Mouse (Mus musculus) left cerebral cortex, postnatal 4 days (tissue): ENCODE measurements around the gene Kcnj12. TPM values are rescaled to one million over a fixed set of nuclear protein-coding genes. Genes with fewer than 3 reads are reported as not detected.

Experiments
- DNase-seq: peaks from one replicate; pipeline ENCODE4 v3.0.0-alpha.2; 2022
- intact Hi-C: fragments of 180-260 bp; cut with DNase I; formaldehyde crosslinking; loops from one replicate; pipeline ENCODE4 v1.15.1; 2025
- total RNA-seq, 2 experiments: library from RNA; stranded (reverse); gene quantifications; 2 replicates each; pipeline ENCODE4 v1.2.3; 2021

Gene Kcnj12
- total RNA-seq, result 1 to 10 TPM; 5.3 TPM

GRCm38 (mm10) chr11:61022550-61023391 lies at the start of gene Kcnj12:
TSS of gene Kcnj12 (plus strand) at chr11:61022564.
- intact Hi-C loops, result no loop called here
- DNase-seq, result no peak

- no peak for DNase-seq
- intact Hi-C loops, result no loop called here
These were observed 47.3 kb upstream of the Kcnj12 start for GRCm38 (mm10) chr11:60975097-60975496.

GRCm38 (mm10) chr11:60976234-60976633 lies 46.1 kb upstream of the Kcnj12 start:
- intact Hi-C loops, result no loop called here
- DNase-seq, result no peak

GRCm38 (mm10) chr11:60976742-60977141 lies 45.6 kb upstream of the Kcnj12 start:
- DNase-seq, result peak; percentile 22
- intact Hi-C loops, result no loop called here

- no peak for DNase-seq
- intact Hi-C loops, result no loop called here
These were observed 45.2 kb upstream of the Kcnj12 start for GRCm38 (mm10) chr11:60977153-60977552.

- intact Hi-C loops, result no loop called here
- DNase-seq, result no peak
These were observed 43.7 kb upstream of the Kcnj12 start for GRCm38 (mm10) chr11:60978658-60979057.

GRCm38 (mm10) chr11:60979788-60980187 lies 42.6 kb upstream of the Kcnj12 start:
- DNase-seq, result no peak
- intact Hi-C loops, result no loop called here

- intact Hi-C loops, result no loop called here
- no peak for DNase-seq
These were observed 40.5 kb upstream of the Kcnj12 start for GRCm38 (mm10) chr11:60981693-60982486.

- DNase-seq, result peak; percentile 94
- intact Hi-C loops, result no loop called here
These were observed 37.3 kb upstream of the Kcnj12 start for GRCm38 (mm10) chr11:60984912-60985558.

GRCm38 (mm10) chr11:60990428-60990827 lies 31.9 kb upstream of the Kcnj12 start:
- DNase-seq, result no peak
- intact Hi-C loops, result no loop called here

- intact Hi-C loops, result no loop called here
- DNase-seq, result no peak
These were observed 19.6 kb upstream of the Kcnj12 start for GRCm38 (mm10) chr11:61002736-61003135.

- intact Hi-C loops, result no loop called here
- no peak for DNase-seq
These were observed 18.3 kb upstream of the Kcnj12 start for GRCm38 (mm10) chr11:61004046-61004445.

GRCm38 (mm10) chr11:61004781-61005180 lies 17.6 kb upstream of the Kcnj12 start:
- DNase-seq, result no peak
- intact Hi-C loops, result no loop called here

- intact Hi-C loops, result no loop called here
- no peak for DNase-seq
These were observed 17.0 kb upstream of the Kcnj12 start for GRCm38 (mm10) chr11:61005345-61005744.

- DNase-seq, result no peak
- intact Hi-C loops, result no loop called here
These were observed 10.5 kb upstream of the Kcnj12 start for GRCm38 (mm10) chr11:61011736-61012294.

- no peak for DNase-seq
- intact Hi-C loops, result no loop called here
These were observed 5.4 kb upstream of the Kcnj12 start for GRCm38 (mm10) chr11:61016866-61017398.

- no peak for DNase-seq
- intact Hi-C loops, result no loop called here
These were observed 1.2 kb upstream of the Kcnj12 start for GRCm38 (mm10) chr11:61021129-61021528.

GRCm38 (mm10) chr11:61021676-61022549 lies 451 bp upstream of the Kcnj12 start:
- intact Hi-C loops, result no loop called here
- DNase-seq, result peak; percentile 48

GRCm38 (mm10) chr11:61023416-61024200 lies 1.2 kb downstream of the Kcnj12 start:
- DNase-seq, result no peak
- intact Hi-C loops, result no loop called here
